Comparison of ENCODE assay signal across 8 mouse cellular contexts in genomic region chr3:127837972-127838644, GRCm38 (mm10). TPM values are rescaled to one million over a fixed set of nuclear protein-coding genes. Genes with fewer than 3 reads are reported as not detected.
DNase-seq lines count a peak whose midpoint lies in the region; ATAC-seq and TF ChIP-seq lines count a peak whose summit lies in the region.

No protein-coding gene starts in this region.

- no peak for TF ChIP-seq EP300 in MEL (IDR thresholded peaks at IDR 0.05; ENCODE audit: low read depth in 1 of 2, low read length in 2 of 2)
- no peak for TF ChIP-seq EP300 in heart, postnatal 0 days (IDR thresholded peaks at IDR 0.05; ENCODE audit: low read depth)

- peak overlapping the region; percentile 95 for H3K27ac ChIP-seq in heart, embryonic 13.5 days (replicated peaks)
- peak overlapping the region; percentile 98 for H3K27ac ChIP-seq in MEL (ENCODE audit: control insufficient read depth, low read depth, low read length)
- H3K27ac ChIP-seq in heart, postnatal 0 days (ENCODE audit: low read depth) = peak overlapping the region; percentile 93
- peak overlapping the region; percentile 95 for H3K27ac ChIP-seq in midbrain, embryonic 10.5 days (replicated peaks)

- no peak for TF ChIP-seq CTCF in MEL (IDR thresholded peaks at IDR 0.05 in 2 of 3, conservative IDR thresholded peaks at IDR 0.05 in 1 of 3; ENCODE audit: control insufficient read depth in 1 of 3, insufficient read depth in 1 of 3, low read depth in 2 of 3, low read length in 3 of 3, poor library complexity in 1 of 3, severe bottlenecking in 1 of 3)
- TF ChIP-seq CTCF in heart, postnatal 0 days (IDR thresholded peaks at IDR 0.05; ENCODE audit: low read depth) = no peak

- H3K9me3 ChIP-seq in heart, embryonic 13.5 days = no peaks in the 10 kb centered on the region
- H3K9me3 ChIP-seq in MEL (replicated peaks; ENCODE audit: insufficient read depth, low read length) = no peaks in the 10 kb centered on the region
- H3K9me3 ChIP-seq in heart, postnatal 0 days (replicated peaks; ENCODE audit: control insufficient read depth, low read length) = no peaks in the 10 kb centered on the region
- no peaks in the 10 kb centered on the region for H3K9me3 ChIP-seq in midbrain, embryonic 10.5 days (replicated peaks)

- no peak for DNase-seq in heart, adult 8-10 months (ENCODE audit: low spot score)
- peak; percentile 62 for DNase-seq in MEL (ENCODE audit: low read depth, low spot score)
- no peak for DNase-seq in heart, postnatal 0 days (ENCODE audit: low spot score)
- no peak for DNase-seq in midbrain, embryonic 10.5 days (ENCODE audit: low spot score)
- no peak for DNase-seq in layer of hippocampus, postnatal 10 days (ENCODE audit: low spot score in 2 of 2)
- DNase-seq in thymus, postnatal 4 days = no peak
- DNase-seq in urinary bladder, postnatal 14 days (ENCODE audit: low spot score) = no peak

- peak overlapping the region; percentile 91 for H3K4me3 ChIP-seq in heart, embryonic 13.5 days
- peak overlapping the region; percentile 71 to 73 for H3K4me3 ChIP-seq in MEL (ENCODE audit: control insufficient read depth in 1 of 2, insufficient read depth in 1 of 2, low read depth in 2 of 2, low read length in 2 of 2)
- H3K4me3 ChIP-seq in heart, postnatal 0 days (ENCODE audit: low read depth, low read length) = peak overlapping the region; percentile 93
- H3K4me3 ChIP-seq in midbrain, embryonic 10.5 days = peak overlapping the region; percentile 97

- H3K27me3 ChIP-seq in heart, embryonic 13.5 days (replicated peaks) = peaks cover 16% of the 10 kb centered on the region
- no peaks in the 10 kb centered on the region for H3K27me3 ChIP-seq in MEL (ENCODE audit: control insufficient read depth in 1 of 2, insufficient read depth in 2 of 2, low read length in 2 of 2)
- H3K27me3 ChIP-seq in heart, postnatal 0 days (ENCODE audit: control insufficient read depth, insufficient read depth, low read length) = 0 out of 2 replicates have a peak, but pooled peaks cover 5% of the 10 kb centered on the region
- no peaks in the 10 kb centered on the region for H3K27me3 ChIP-seq in midbrain, embryonic 10.5 days (ENCODE audit: low read depth, poor library complexity, severe bottlenecking)

- no peak for TF ChIP-seq RAD21 in MEL (IDR thresholded peaks at IDR 0.05; ENCODE audit: low read depth, low read length)

- 31% methylated on average over 8 of the region's 8 CpGs for WGBS in heart, embryonic 13.5 days
- WGBS in heart, postnatal 0 days = 32% methylated on average over 8 of the region's 8 CpGs
- WGBS in midbrain, embryonic 10.5 days = 34% methylated on average over 8 of the region's 8 CpGs

- ATAC-seq in heart, embryonic 13.5 days (ENCODE audit: extremely low read depth, insufficient number of reproducible peaks, low FRiP score, low TSS enrichment) = no peak
- ATAC-seq in heart, postnatal 0 days (ENCODE audit: insufficient read depth, low read depth) = 0 out of 2 replicates have a peak, but pooled peaks have one; percentile 0

- peak overlapping the region; percentile 92 for H3K4me2 ChIP-seq in heart, embryonic 13.5 days
- peak overlapping the region; percentile 94 for H3K4me2 ChIP-seq in heart, postnatal 0 days (ENCODE audit: low read depth, low read length)

- no peak for TF ChIP-seq POLR2A in MEL (IDR thresholded peaks at IDR 0.05; ENCODE audit: control insufficient read depth in 1 of 2, insufficient read depth in 1 of 2, low read depth in 1 of 2, low read length in 2 of 2, poor library complexity in 1 of 2)

- peaks cover 26% of the 10 kb centered on the region for H3K4me1 ChIP-seq in heart, embryonic 13.5 days
- H3K4me1 ChIP-seq in MEL (ENCODE audit: control insufficient read depth in 1 of 2, insufficient read depth in 2 of 2, low read length in 2 of 2) = peaks cover 10 to 13% of the 10 kb centered on the region in 2 experiments
- 0 out of 2 replicates have a peak, but pooled peaks cover 9% of the 10 kb centered on the region for H3K4me1 ChIP-seq in heart, postnatal 0 days (ENCODE audit: control insufficient read depth, insufficient read depth)
- H3K4me1 ChIP-seq in midbrain, embryonic 10.5 days = peaks cover 27% of the 10 kb centered on the region

- H3K36me3 ChIP-seq in heart, embryonic 13.5 days = no peaks in the 10 kb centered on the region
- H3K36me3 ChIP-seq in MEL (ENCODE audit: control insufficient read depth in 1 of 2, insufficient read depth in 2 of 2, low read length in 2 of 2) = peaks cover 0 to 28% of the 10 kb centered on the region in 2 experiments; a peak in 2 of 4 replicates
- H3K36me3 ChIP-seq in heart, postnatal 0 days (replicated peaks; ENCODE audit: control insufficient read depth, insufficient read depth, low read length) = no peaks in the 10 kb centered on the region
- 0 out of 2 replicates have a peak, but pooled peaks cover 4% of the 10 kb centered on the region for H3K36me3 ChIP-seq in midbrain, embryonic 10.5 days

- peaks cover 28% of the 10 kb centered on the region for H3K79me2 ChIP-seq in MEL (ENCODE audit: control insufficient read depth, insufficient read depth, low read length, poor library complexity)

- H3K9ac ChIP-seq in heart, embryonic 13.5 days = peak overlapping the region; percentile 97
- peak overlapping the region; percentile 84 for H3K9ac ChIP-seq in MEL (ENCODE audit: control insufficient read depth, low read depth, low read length, poor library complexity, severe bottlenecking)
- peak overlapping the region; percentile 77 for H3K9ac ChIP-seq in heart, postnatal 0 days (replicated peaks; ENCODE audit: low read depth, low read length)

TF ChIP-seq in MEL, 35 proteins besides CTCF, POLR2A, EP300 and RAD21:
- TF ChIP-seq MYB (IDR thresholded peaks at IDR 0.05; ENCODE audit: low read depth, low read length) = no peak
- TF ChIP-seq BHLHE40 (IDR thresholded peaks at IDR 0.05; ENCODE audit: borderline replicate concordance, low read depth, low read length) = no peak
- TF ChIP-seq SMC3 (IDR thresholded peaks at IDR 0.05; ENCODE audit: low read depth, low read length) = no peak
- TF ChIP-seq ZMIZ1 (IDR thresholded peaks at IDR 0.05; ENCODE audit: low read depth, low read length) = no peak
- peak; percentile 95; the same call in 1 of the 2 replicates for TF ChIP-seq CHD1 (IDR thresholded peaks at IDR 0.05; ENCODE audit: low read depth, low read length)
- TF ChIP-seq UBTF (IDR thresholded peaks at IDR 0.05; ENCODE audit: borderline replicate concordance, insufficient read depth, low read depth, low read length) = no peak

RNA-seq across cellular contexts. Expression of gene Ap1ar, which starts 0.8 kb away (rescaled TPM):
- 27.5 and 30.5 TPM in 2 replicates for polyA plus RNA-seq in heart, embryonic 13.5 days (2015; fragmentation: Nextera tagmentation; extraction: Ambion mirVana)
- 10 to 100 TPM; 19.0 to 22.9 (median 20.3) TPM for total RNA-seq in heart, adult 8-10 months (2022)
- total RNA-seq in MEL (2012; rRNA removed) = 52.4 and 65.0 TPM in 2 replicates
- 100 to 1,000 TPM in 1 of 2 experiments, not detected in 1; 107 TPM for polyA plus RNA-seq in MEL (2012; ENCODE audit: insufficient read depth in 1 of 2, insufficient read length in 2 of 2, low read depth in 1 of 2, low replicate concordance in 2 of 2, missing spikeins in 1 of 2)
- 18.2 and 94.3 TPM in 2 replicates for total RNA-seq in heart, postnatal 0 days (2014; rRNA removed; ENCODE audit: low replicate concordance)
- polyA plus RNA-seq in heart, postnatal 0 days (2015; fragmentation: Nextera tagmentation; extraction: Ambion mirVana) = 16.4 and 18.0 TPM in 2 replicates
- 54.6 and 54.8 TPM in 2 replicates for polyA plus RNA-seq in midbrain, embryonic 10.5 days (2016; fragmentation: Nextera tagmentation; extraction: Ambion mirVana)
- 10 to 100 TPM; 76.8 to 82.4 TPM for total RNA-seq in layer of hippocampus, postnatal 10 days (2021)

RNA-seq across cellular contexts. Expression of gene Tifa, which starts 48.5 kb away (rescaled TPM):
- polyA plus RNA-seq in heart, embryonic 13.5 days (2015; fragmentation: Nextera tagmentation; extraction: Ambion mirVana) = 3.0 and 3.3 TPM in 2 replicates
- 1 to 10 TPM; 1.6 to 2.4 (median 2.1) TPM for total RNA-seq in heart, adult 8-10 months (2022)
- total RNA-seq in MEL (2012; rRNA removed) = 1.4 and 1.7 TPM in 2 replicates
- polyA plus RNA-seq in MEL (2012; ENCODE audit: insufficient read depth in 1 of 2, insufficient read length in 2 of 2, low read depth in 1 of 2, low replicate concordance in 2 of 2, missing spikeins in 1 of 2) = 1 to 10 TPM in 1 of 2 experiments, not detected in 1; 3.0 TPM
- total RNA-seq in heart, postnatal 0 days (2014; rRNA removed; ENCODE audit: low replicate concordance) = 1.4 and 2.4 TPM in 2 replicates
- polyA plus RNA-seq in heart, postnatal 0 days (2015; fragmentation: Nextera tagmentation; extraction: Ambion mirVana) = 2.6 and 2.9 TPM in 2 replicates
- 2.1 and 3.0 TPM in 2 replicates for polyA plus RNA-seq in midbrain, embryonic 10.5 days (2016; fragmentation: Nextera tagmentation; extraction: Ambion mirVana)
- total RNA-seq in layer of hippocampus, postnatal 10 days (2021) = 1 to 10 TPM; 3.8 to 3.9 TPM

RNA-seq across cellular contexts. Expression of gene Alpk1, which starts 57.8 kb away (rescaled TPM):
- 1.0 and 1.2 TPM in 2 replicates for polyA plus RNA-seq in heart, embryonic 13.5 days (2015; fragmentation: Nextera tagmentation; extraction: Ambion mirVana)
- total RNA-seq in heart, adult 8-10 months (2022) = 1 to 10 TPM; 2.2 to 2.7 (median 2.4) TPM
- 1.8 and 2.4 TPM in 2 replicates for total RNA-seq in MEL (2012; rRNA removed)
- polyA plus RNA-seq in MEL (2012; ENCODE audit: insufficient read depth in 1 of 2, insufficient read length in 2 of 2, low read depth in 1 of 2, low replicate concordance in 2 of 2, missing spikeins in 1 of 2) = 1 to 10 TPM in 1 of 2 experiments, not detected in 1; 1.8 TPM
- total RNA-seq in heart, postnatal 0 days (2014; rRNA removed; ENCODE audit: low replicate concordance) = 0.27 and 1.2 TPM in 2 replicates
- polyA plus RNA-seq in heart, postnatal 0 days (2015; fragmentation: Nextera tagmentation; extraction: Ambion mirVana) = 0.55 and 1.0 TPM in 2 replicates
- 0.95 and 0.98 TPM in 2 replicates for polyA plus RNA-seq in midbrain, embryonic 10.5 days (2016; fragmentation: Nextera tagmentation; extraction: Ambion mirVana)
- 1 to 10 TPM; 7.9 to 9.2 TPM for total RNA-seq in layer of hippocampus, postnatal 10 days (2021)

RNA-seq across cellular contexts. Expression of gene Fam241a, which starts 58.0 kb away (rescaled TPM):
- 6.9 and 9.0 TPM in 2 replicates for polyA plus RNA-seq in heart, embryonic 13.5 days (2015; fragmentation: Nextera tagmentation; extraction: Ambion mirVana)
- 1 to 10 TPM; 3.1 to 4.4 (median 3.9) TPM for total RNA-seq in heart, adult 8-10 months (2022)
- 22.2 and 30.2 TPM in 2 replicates for total RNA-seq in MEL (2012; rRNA removed)
- 10 to 100 TPM in 1 of 2 experiments, not detected in 1; 32.0 TPM for polyA plus RNA-seq in MEL (2012; ENCODE audit: insufficient read depth in 1 of 2, insufficient read length in 2 of 2, low read depth in 1 of 2, low replicate concordance in 2 of 2, missing spikeins in 1 of 2)
- total RNA-seq in heart, postnatal 0 days (2014; rRNA removed; ENCODE audit: low replicate concordance) = 9.1 and 10.1 TPM in 2 replicates
- 7.8 and 8.3 TPM in 2 replicates for polyA plus RNA-seq in heart, postnatal 0 days (2015; fragmentation: Nextera tagmentation; extraction: Ambion mirVana)
- polyA plus RNA-seq in midbrain, embryonic 10.5 days (2016; fragmentation: Nextera tagmentation; extraction: Ambion mirVana) = 2.5 TPM in 2 replicates
- total RNA-seq in layer of hippocampus, postnatal 10 days (2021) = 1 to 10 TPM; 5.8 to 6.4 TPM
